Mouse (Mus musculus) neural tube, embryonic 14.5 days (tissue): ENCODE measurements around the gene Gpr149. TPM values are rescaled to one million over a fixed set of nuclear protein-coding genes. Genes with fewer than 3 reads are reported as not detected.

ENCODE experiments used
- polyA plus RNA-seq: library from polyadenylated mRNA; unstranded; fragments of >200 nt; fragmentation: Nextera tagmentation; extraction: Ambion mirVana; gene quantifications from 2 replicates; pipeline ENCODE4 v1.2.1, GENCODE M21; 2014

Gpr149 gene
- polyA plus RNA-seq, 1 experiment from 2014 or later = 8.4 TPM

Other genes with a start within 250 kb of the Gpr149 start
- gene Dhx36, start 98.1 kb downstream of the Gpr149 start, polyA plus RNA-seq = 63.7 and 64.5 TPM in 2 replicates